Mouse (Mus musculus) ES-E14 (cell line): ENCODE data around the gene Uri1.

Experiments used
- CHD2 ChIP-seq: IDR thresholded peaks from 2 replicates; pipeline ENCODE4 v1.6.1; 2014; ENCODE audit warnings: mild to moderate bottlenecking, low read depth, low read length, inconsistent platforms
- HCFC1 ChIP-seq: IDR thresholded peaks from 2 replicates; pipeline ENCODE4 v1.6.1; 2012; ENCODE audit warnings: low read length, inconsistent platforms, borderline replicate concordance; ENCODE audit not compliant: insufficient read depth
- MAFK ChIP-seq: IDR thresholded peaks from 2 replicates; pipeline ENCODE4 v1.6.1; 2014; ENCODE audit warnings: mild to moderate bottlenecking, low read depth, low read length, inconsistent platforms; ENCODE audit not compliant: insufficient read depth
- ZC3H11A ChIP-seq: IDR thresholded peaks from 2 replicates; pipeline ENCODE4 v1.6.1; 2012; ENCODE audit warnings: low read depth, mild to moderate bottlenecking, inconsistent platforms, low read length, borderline replicate concordance
- ZNF384 ChIP-seq: IDR thresholded peaks from 2 replicates; pipeline ENCODE4 v1.6.1; 2012; ENCODE audit warnings: low read depth, low read length, inconsistent platforms

- TF ChIP-seq ZNF384 (no peak), ZC3H11A (no peak), MAFK (no peak), CHD2 (no peak), HCFC1 (no peak)
Observed at GRCm38 (mm10) chr7:37936459-37936858, 86.9 kb downstream of the Uri1 start.
